Mouse (Mus musculus) lung, adult 2 months (tissue): ENCODE measurements at regions not wholly inside any gene's neighbourhood (a gene's known extent, or its start where the extent isn't known, plus 50 kb on each side); places are given as distances from the start of the nearest gene placed in this dataset.

ENCODE experiments used
- DNase-seq: peaks from one replicate; pipeline ENCODE4 v3.0.0; 2022
- H3K4me1 ChIP-seq: fragments of 200-500 bp; 2 replicates; pipeline ENCODE4 v1.6.1; 2011; ENCODE audit warnings: low read length; ENCODE audit not compliant: control insufficient read depth, insufficient read depth
- H3K4me3 ChIP-seq: fragments of 200-500 bp; replicated peaks from 2 replicates; pipeline ENCODE3; 2011; ENCODE audit warnings: low read depth, mild to moderate bottlenecking, control low read depth, low read length; ENCODE audit errors: extremely low read depth
- CTCF ChIP-seq: fragments of 200-500 bp; IDR thresholded peaks from 2 replicates; pipeline ENCODE4 v1.5.1; 2011; ENCODE audit warnings: mild to moderate bottlenecking, low read length, control low read depth; ENCODE audit not compliant: insufficient read depth
- POLR2A ChIP-seq: fragments of 200-500 bp; IDR thresholded peaks from 2 replicates; pipeline ENCODE4 v1.6.1; 2011; ENCODE audit warnings: low read depth, mild to moderate bottlenecking, control low read depth, low read length, borderline replicate concordance; ENCODE audit errors: extremely low read depth
- WGBS: fragments of 180-500 bp; shearing (Covaris S2); methylation state at CpG from one replicate; pipeline ENCODE4 v1.1.7; 2018; 5-methylcytosine and 5-hydroxymethylcytosine counted together

GRCm38 (mm10) chr10:31076948-31077347 lies 234.3 kb upstream of the Hey2 start:
- H3K4me1 ChIP-seq: no peaks in the 10 kb centered on the region
- H3K4me3 ChIP-seq: no peak overlapping the region
- TF ChIP-seq POLR2A (no peak), CTCF (no peak)
- DNase-seq: no peak
- WGBS: 34% methylated on average over 4 of the region's 4 CpGs

- TF ChIP-seq POLR2A (no peak), CTCF (no peak)
- no peak for DNase-seq
- H3K4me3 ChIP-seq: no peak overlapping the region
- no peaks in the 10 kb centered on the region for H3K4me1 ChIP-seq
- WGBS: 66% methylated on average over 8 of the region's 8 CpGs
Measured at GRCm38 (mm10) chr10:31076415-31076814, 233.8 kb upstream of the Hey2 start.

GRCm38 (mm10) chr10:31074004-31074645 lies 231.5 kb upstream of the Hey2 start:
- no peak overlapping the region for H3K4me3 ChIP-seq
- H3K4me1 ChIP-seq: no peaks in the 10 kb centered on the region
- no peak for TF ChIP-seq POLR2A
- TF ChIP-seq CTCF: no peak
- DNase-seq: no peak
- 48% methylated on average over 4 of the region's 4 CpGs for WGBS

- no peak for DNase-seq
- Histone ChIP-seq H3K4me1 (no peaks in the 10 kb centered on the region), H3K4me3 (no peak overlapping the region)
- TF ChIP-seq CTCF (no peak), POLR2A (no peak)
Measured at GRCm38 (mm10) chr10:31068668-31069223, 226.1 kb upstream of the Hey2 start.

- Histone ChIP-seq H3K4me3 (no peak overlapping the region), H3K4me1 (no peaks in the 10 kb centered on the region)
- no peak for DNase-seq
- TF ChIP-seq POLR2A: no peak
- no peak for TF ChIP-seq CTCF
- WGBS: 12% methylated on average over 2 of the region's 2 CpGs
Measured at GRCm38 (mm10) chr10:31062732-31063131, 220.1 kb upstream of the Hey2 start.

GRCm38 (mm10) chr10:31053260-31053659 lies 210.7 kb upstream of the Hey2 start:
- TF ChIP-seq POLR2A (no peak), CTCF (no peak)
- no peak for DNase-seq
- Histone ChIP-seq H3K4me3 (no peak overlapping the region), H3K4me1 (no peaks in the 10 kb centered on the region)
- 77% methylated on average over 8 of the region's 8 CpGs for WGBS

- TF ChIP-seq CTCF (no peak), POLR2A (no peak)
- no peak overlapping the region for H3K4me3 ChIP-seq
- H3K4me1 ChIP-seq: no peaks in the 10 kb centered on the region
- no peak for DNase-seq
- 57% methylated on average over 1 of the region's 1 CpGs for WGBS
Measured at GRCm38 (mm10) chr10:31051222-31051621, 208.6 kb upstream of the Hey2 start.

- 63% methylated on average over 2 of the region's 2 CpGs for WGBS
- TF ChIP-seq POLR2A (no peak), CTCF (no peak)
- Histone ChIP-seq H3K4me3 (no peak overlapping the region), H3K4me1 (no peaks in the 10 kb centered on the region)
- no peak for DNase-seq
Measured at GRCm38 (mm10) chr10:31049352-31049751, 206.8 kb upstream of the Hey2 start.

- TF ChIP-seq CTCF (no peak), POLR2A (no peak)
- WGBS: 66% methylated on average over 4 of the region's 4 CpGs
- Histone ChIP-seq H3K4me3 (no peak overlapping the region), H3K4me1 (no peaks in the 10 kb centered on the region)
- DNase-seq: no peak
Measured at GRCm38 (mm10) chr10:31035611-31036010, 193.0 kb upstream of the Hey2 start.

GRCm38 (mm10) chr10:31034782-31035181 lies 192.2 kb upstream of the Hey2 start:
- H3K4me1 ChIP-seq: no peaks in the 10 kb centered on the region
- no peak overlapping the region for H3K4me3 ChIP-seq
- DNase-seq: no peak
- 28% methylated on average over 3 of the region's 3 CpGs for WGBS
- TF ChIP-seq CTCF (no peak), POLR2A (no peak)
